Mouse (Mus musculus): Measurements from ENCODE around the gene H2-M5. TPM values are rescaled to one million over a fixed set of nuclear protein-coding genes. Genes with fewer than 3 reads are reported as not detected.
A peak's percentile ranks its signal among the peaks of the same experiment; 100 is the strongest.

H2-M5 gene
- polyA plus RNA-seq, 2 experiments, result 0.29 to 7.4 TPM

DNA sequence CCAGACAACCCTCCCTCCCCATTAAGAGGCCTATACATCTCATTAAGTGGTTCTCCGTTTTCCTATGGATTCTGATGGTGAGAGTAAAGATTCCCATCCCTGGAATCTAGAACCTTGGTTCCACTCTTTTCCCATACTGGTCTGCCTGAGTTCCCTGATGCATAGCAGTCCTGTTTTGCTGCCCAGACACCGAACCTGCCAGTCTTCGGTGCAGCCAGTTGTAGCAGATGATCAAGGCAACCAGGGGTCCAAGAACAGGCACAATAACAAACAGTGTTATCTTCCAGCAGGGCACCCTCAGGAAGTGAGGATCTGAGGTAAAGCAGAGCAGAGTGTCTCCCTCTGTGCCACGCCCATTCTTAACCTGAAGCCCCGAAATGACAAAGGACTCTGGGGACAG lies 22.8 kb upstream of the H2-M5 start:
- TF ChIP-seq POLR2A (IDR thresholded peaks at IDR 0.05; ENCODE audit: borderline replicate concordance, extremely low read depth, insufficient read depth, insufficient read length), result no peak
- Histone ChIP-seq H3K9me3 (ENCODE audit: control insufficient read depth, low read length) (no peaks in the 10 kb centered on the region), H3K4me1 (ENCODE audit: control insufficient read depth, insufficient read depth, low read length) (no peaks in the 10 kb centered on the region), H3K9ac (ENCODE audit: low read depth, low read length, severe bottlenecking) (no peak overlapping the region), H3K27me3 (ENCODE audit: control insufficient read depth, insufficient read depth, low read length) (no peaks in the 10 kb centered on the region), H3K27ac (replicated peaks; ENCODE audit: low read depth, low read length) (no peak overlapping the region), H3K4me2 (replicated peaks; ENCODE audit: low read depth, low read length, severe bottlenecking) (no peak overlapping the region), H3K4me3 (replicated peaks; ENCODE audit: low read length) (no peak overlapping the region), H3K36me3 (ENCODE audit: control insufficient read depth, insufficient read depth, low read length) (peaks cover 37% of the 10 kb centered on the region)
- no peak for ATAC-seq (ENCODE audit: low FRiP score, low read depth)
- no peak for DNase-seq (ENCODE audit: low spot score)
- WGBS, result 78% methylated on average over 5 of the region's 5 CpGs

DNA sequence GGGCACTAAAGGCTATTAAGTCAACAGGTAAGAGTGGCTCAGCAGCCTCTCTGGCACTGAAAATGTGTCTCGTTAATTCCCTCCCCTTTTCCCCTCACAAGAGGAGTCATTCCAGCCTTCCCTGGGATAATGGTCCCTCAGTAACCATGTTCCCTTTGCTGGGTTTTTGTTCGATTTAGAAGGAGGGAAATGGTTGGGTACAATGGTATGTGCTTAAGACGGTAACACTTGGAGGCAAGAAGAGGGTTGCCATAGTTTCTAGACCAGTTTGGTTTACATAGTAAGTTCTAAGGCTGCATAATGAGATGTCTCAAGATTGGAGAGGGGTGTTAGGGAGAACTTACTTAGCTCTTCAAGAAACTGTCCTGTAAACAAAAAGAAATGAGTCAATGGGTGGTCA lies 22.4 kb upstream of the H2-M5 start:
- no peak overlapping the region for H3K4me3 ChIP-seq (replicated peaks; ENCODE audit: low read length)
- H3K4me2 ChIP-seq (replicated peaks; ENCODE audit: low read depth, low read length, severe bottlenecking), result no peak overlapping the region
- ATAC-seq (ENCODE audit: low FRiP score, low read depth), result no peak
- no peaks in the 10 kb centered on the region for H3K4me1 ChIP-seq (ENCODE audit: control insufficient read depth, insufficient read depth, low read length)
- no peak for DNase-seq (ENCODE audit: low spot score)
- 77% methylated on average over 3 of the region's 3 CpGs for WGBS
- peaks cover 39% of the 10 kb centered on the region for H3K36me3 ChIP-seq (ENCODE audit: control insufficient read depth, insufficient read depth, low read length)
- no peak for TF ChIP-seq POLR2A (IDR thresholded peaks at IDR 0.05; ENCODE audit: borderline replicate concordance, extremely low read depth, insufficient read depth, insufficient read length)
- H3K27ac ChIP-seq (replicated peaks; ENCODE audit: low read depth, low read length), result no peak overlapping the region
- H3K27me3 ChIP-seq (ENCODE audit: control insufficient read depth, insufficient read depth, low read length), result no peaks in the 10 kb centered on the region
- H3K9ac ChIP-seq (ENCODE audit: low read depth, low read length, severe bottlenecking), result no peak overlapping the region
- H3K9me3 ChIP-seq (ENCODE audit: control insufficient read depth, low read length), result no peaks in the 10 kb centered on the region

DNA sequence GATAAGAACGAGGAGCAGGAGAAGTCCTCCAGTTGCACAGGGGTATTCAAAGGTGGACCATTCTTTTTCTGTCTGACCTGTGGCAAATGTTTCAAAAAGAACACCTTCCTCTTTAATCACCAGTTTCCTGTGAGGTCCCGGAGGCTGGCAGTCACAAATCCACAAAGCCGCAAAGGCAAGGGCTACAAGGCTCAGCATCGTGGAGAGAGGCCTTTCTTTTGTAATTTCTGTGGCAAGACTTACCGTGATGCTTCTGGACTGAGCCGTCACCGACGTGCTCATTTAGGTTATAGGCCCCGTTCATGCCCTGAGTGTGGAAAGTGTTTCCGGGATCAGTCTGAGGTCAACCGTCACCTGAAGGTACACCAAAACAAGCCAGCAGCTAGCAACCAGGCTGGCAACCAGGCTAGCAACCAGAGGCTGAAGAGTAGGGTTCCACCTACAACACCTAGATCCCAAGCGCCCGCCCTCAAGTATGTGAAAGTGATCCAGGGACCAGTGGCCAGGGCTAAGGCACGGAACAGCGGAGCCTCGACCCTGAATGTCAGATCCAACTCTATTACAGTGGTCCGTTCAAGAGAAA lies 20.2 kb upstream of the H2-M5 start:
- Histone ChIP-seq H3K36me3 (ENCODE audit: control insufficient read depth, insufficient read depth, low read length) (peaks cover 55% of the 10 kb centered on the region), H3K27ac (replicated peaks; ENCODE audit: low read depth, low read length) (no peak overlapping the region), H3K4me3 (replicated peaks; ENCODE audit: low read length) (no peak overlapping the region), H3K4me2 (replicated peaks; ENCODE audit: low read depth, low read length, severe bottlenecking) (no peak overlapping the region), H3K9me3 (ENCODE audit: control insufficient read depth, low read length) (no peaks in the 10 kb centered on the region), H3K9ac (ENCODE audit: low read depth, low read length, severe bottlenecking) (no peak overlapping the region), H3K27me3 (ENCODE audit: control insufficient read depth, insufficient read depth, low read length) (no peaks in the 10 kb centered on the region), H3K4me1 (ENCODE audit: control insufficient read depth, insufficient read depth, low read length) (no peaks in the 10 kb centered on the region)
- ATAC-seq (ENCODE audit: low FRiP score, low read depth), result no peak
- TF ChIP-seq POLR2A (IDR thresholded peaks at IDR 0.05; ENCODE audit: borderline replicate concordance, extremely low read depth, insufficient read depth, insufficient read length), result no peak
- no peak for DNase-seq (ENCODE audit: low spot score)
- WGBS, result 91% methylated on average over 17 of the region's 17 CpGs

DNA sequence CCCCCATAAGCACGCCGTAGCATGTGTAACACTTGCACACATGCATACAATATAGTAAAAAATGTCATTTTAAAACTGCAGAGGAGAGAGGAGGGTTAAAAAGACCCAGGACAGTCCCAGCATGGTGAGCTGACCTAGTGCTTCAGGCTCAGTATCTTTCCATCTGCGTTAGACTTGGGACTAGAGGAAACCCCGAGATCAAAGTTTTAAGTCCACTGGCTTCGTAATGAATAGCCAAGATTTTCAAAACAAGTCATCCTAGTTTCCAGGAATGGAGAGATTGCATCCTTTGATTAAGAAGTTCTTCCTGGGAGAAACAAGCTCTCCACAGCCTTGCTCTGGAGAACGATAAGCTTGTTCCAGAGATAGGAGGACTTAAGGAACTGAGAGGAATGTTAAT lies 18.8 kb upstream of the H2-M5 start:
- ATAC-seq (ENCODE audit: low FRiP score, low read depth) (no peak), DNase-seq (ENCODE audit: low spot score) (no peak)
- no peaks in the 10 kb centered on the region for H3K27me3 ChIP-seq (ENCODE audit: control insufficient read depth, insufficient read depth, low read length)
- no peak overlapping the region for H3K4me2 ChIP-seq (replicated peaks; ENCODE audit: low read depth, low read length, severe bottlenecking)
- H3K9ac ChIP-seq (ENCODE audit: low read depth, low read length, severe bottlenecking), result no peak overlapping the region
- H3K4me3 ChIP-seq (replicated peaks; ENCODE audit: low read length), result no peak overlapping the region
- H3K9me3 ChIP-seq (ENCODE audit: control insufficient read depth, low read length), result no peaks in the 10 kb centered on the region
- WGBS, result 88% methylated on average over 6 of the region's 6 CpGs
- peaks cover 56% of the 10 kb centered on the region for H3K36me3 ChIP-seq (ENCODE audit: control insufficient read depth, insufficient read depth, low read length)
- no peak for TF ChIP-seq POLR2A (IDR thresholded peaks at IDR 0.05; ENCODE audit: borderline replicate concordance, extremely low read depth, insufficient read depth, insufficient read length)
- no peak overlapping the region for H3K27ac ChIP-seq (replicated peaks; ENCODE audit: low read depth, low read length)
- H3K4me1 ChIP-seq (ENCODE audit: control insufficient read depth, insufficient read depth, low read length), result peaks cover 7% of the 10 kb centered on the region

DNA sequence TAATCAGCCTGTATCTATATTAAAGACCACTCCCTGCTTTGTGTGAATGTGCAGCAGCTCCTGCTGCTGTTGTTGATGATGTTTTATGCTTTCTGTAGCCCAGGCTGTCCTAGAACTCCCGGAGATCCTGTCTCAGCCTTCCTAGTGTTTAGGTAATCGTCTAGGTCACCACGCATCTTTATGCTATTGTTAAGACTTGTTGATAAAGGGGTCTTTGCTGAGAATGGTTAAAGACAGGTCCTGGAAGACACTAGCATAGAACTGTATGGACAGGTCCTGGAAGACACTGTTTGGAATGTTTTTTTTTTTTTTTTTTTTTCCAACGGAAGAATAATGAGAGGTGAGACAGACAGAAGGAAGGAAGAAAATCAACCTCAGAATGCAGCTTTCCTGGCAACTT lies 14.0 kb upstream of the H2-M5 start:
- H3K9me3 ChIP-seq (ENCODE audit: control insufficient read depth, low read length), result no peaks in the 10 kb centered on the region
- H3K4me2 ChIP-seq (replicated peaks; ENCODE audit: low read depth, low read length, severe bottlenecking), result peak overlapping the region; percentile 72
- no peak for DNase-seq (ENCODE audit: low spot score)
- ATAC-seq (ENCODE audit: low FRiP score, low read depth), result no peak
- 51% methylated on average over 4 of the region's 4 CpGs for WGBS
- peaks cover 9% of the 10 kb centered on the region for H3K4me1 ChIP-seq (ENCODE audit: control insufficient read depth, insufficient read depth, low read length)
- 0 out of 2 replicates have a peak overlapping the region, but pooled peaks have one; percentile 94 for H3K27ac ChIP-seq (replicated peaks; ENCODE audit: low read depth, low read length)
- peak overlapping the region; percentile 79 for H3K4me3 ChIP-seq (replicated peaks; ENCODE audit: low read length)
- H3K36me3 ChIP-seq (ENCODE audit: control insufficient read depth, insufficient read depth, low read length), result peaks cover 32% of the 10 kb centered on the region
- peak overlapping the region; percentile 96 for H3K9ac ChIP-seq (ENCODE audit: low read depth, low read length, severe bottlenecking)
- TF ChIP-seq POLR2A (IDR thresholded peaks at IDR 0.05; ENCODE audit: borderline replicate concordance, extremely low read depth, insufficient read depth, insufficient read length), result no peak
- H3K27me3 ChIP-seq (ENCODE audit: control insufficient read depth, insufficient read depth, low read length), result no peaks in the 10 kb centered on the region

Measured in limb, embryonic 14.5 days (tissue).